Mouse (Mus musculus): Measurements from ENCODE around the gene Agbl4.

The Agbl4 gene

DNA sequence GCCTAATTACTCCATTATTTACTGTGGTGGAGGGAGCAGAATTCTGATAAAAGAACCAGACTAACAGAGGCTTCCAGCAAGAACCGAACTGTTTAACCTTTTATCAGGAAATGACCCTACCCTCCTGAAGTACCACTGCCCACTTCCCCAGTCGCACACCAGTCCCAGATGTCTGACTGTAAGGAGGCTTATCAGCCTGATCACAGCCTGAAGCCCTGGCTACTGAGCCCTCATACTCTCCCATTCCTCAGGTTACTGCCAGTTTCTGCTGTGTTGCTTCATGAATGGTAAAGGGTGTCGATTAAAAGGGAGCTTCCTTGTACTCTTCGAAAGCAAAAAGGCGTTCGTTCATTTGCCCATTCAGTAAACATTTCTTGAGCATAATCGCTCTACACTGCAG lies 1186.8 kb downstream of the Agbl4 start:
- no peak for DNase-seq (ENCODE audit: low spot score)

DNA sequence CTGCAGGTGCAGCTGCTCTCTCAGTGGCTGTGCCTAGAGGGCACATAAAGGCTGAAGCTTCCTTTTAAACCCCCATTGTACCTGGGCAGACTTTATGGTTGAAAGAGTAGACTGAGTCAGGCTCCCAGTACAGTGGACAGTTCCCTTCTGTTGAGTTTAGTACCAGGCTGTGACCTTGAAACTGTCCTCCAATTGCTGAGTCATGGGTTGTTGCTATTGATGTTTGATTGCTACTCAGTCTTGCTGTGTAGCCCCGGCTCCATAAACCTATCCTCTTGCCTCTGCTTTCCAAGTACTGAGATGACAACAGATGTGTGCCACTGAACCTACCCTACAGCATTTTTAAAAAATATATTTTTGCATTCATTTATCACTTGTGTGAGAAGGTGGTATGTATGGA lies 1190.8 kb downstream of the Agbl4 start:
- DNase-seq (ENCODE audit: low spot score), result no peak

GRCm38 (mm10) chr4:111589467-111590170 lies 1192.2 kb downstream of the Agbl4 start:
- DNase-seq (ENCODE audit: low spot score), result no peak

GRCm38 (mm10) chr4:111594655-111595295 lies 1197.3 kb downstream of the Agbl4 start:
- DNase-seq (ENCODE audit: low spot score), result no peak

GRCm38 (mm10) chr4:111597249-111597661 lies 1199.8 kb downstream of the Agbl4 start:
- DNase-seq (ENCODE audit: low spot score), result peak; percentile 31

- no peak for DNase-seq (ENCODE audit: low spot score)
Measured at GRCm38 (mm10) chr4:111597986-111598385, 1200.5 kb downstream of the Agbl4 start.

DNA sequence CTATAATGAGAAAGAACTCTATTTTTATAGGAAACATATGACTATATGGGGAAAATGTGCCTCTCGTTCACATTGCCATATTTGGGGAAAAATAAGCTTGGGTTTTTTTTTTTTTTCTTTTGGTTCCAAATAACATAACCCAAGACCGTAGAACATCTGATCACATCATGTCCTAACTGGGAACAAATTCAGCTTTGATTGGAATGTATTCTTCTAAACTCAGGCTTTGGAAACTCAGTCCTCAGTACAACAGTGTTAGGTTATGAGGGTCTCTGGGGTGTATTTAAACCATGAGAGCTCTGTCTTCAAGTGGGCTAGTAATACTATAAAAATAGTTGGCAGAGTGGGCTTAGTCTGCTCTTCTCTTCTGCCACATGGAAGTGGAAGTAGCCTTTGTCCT lies 1205.7 kb downstream of the Agbl4 start:
- DNase-seq (ENCODE audit: low spot score), result no peak

DNA sequence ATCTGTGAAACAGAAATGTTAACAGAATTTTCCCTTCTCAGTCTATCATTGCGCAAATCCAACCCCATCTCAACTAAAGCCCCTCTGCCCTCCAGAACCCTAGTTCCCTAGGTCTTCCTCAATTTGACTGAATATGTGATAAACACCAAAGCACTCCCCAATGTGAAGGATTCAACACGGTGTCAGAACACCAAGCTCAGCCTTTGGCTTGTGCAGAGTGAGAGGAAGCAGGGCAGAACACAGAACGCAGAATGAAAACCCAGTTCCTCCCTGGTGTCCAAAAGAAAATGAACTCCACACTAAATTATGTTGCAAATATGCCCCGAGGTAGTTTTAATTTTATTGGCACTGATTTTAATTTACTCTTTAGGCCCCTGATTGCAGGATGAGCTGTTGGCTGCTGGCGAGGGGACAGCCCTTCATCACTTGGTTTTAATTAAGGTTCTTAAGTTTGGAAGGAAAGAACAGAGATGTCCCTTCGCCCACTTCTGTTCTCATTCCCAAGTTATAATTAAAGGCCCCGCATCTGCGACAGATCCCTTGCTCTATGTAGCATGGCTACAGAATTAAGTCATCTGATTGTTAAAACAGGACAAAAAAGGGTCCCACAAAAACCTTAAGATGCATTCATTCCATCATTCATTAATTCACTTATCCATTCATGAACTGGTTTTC lies 1210.5 kb downstream of the Agbl4 start:
- no peak for DNase-seq (ENCODE audit: low spot score)

DNA sequence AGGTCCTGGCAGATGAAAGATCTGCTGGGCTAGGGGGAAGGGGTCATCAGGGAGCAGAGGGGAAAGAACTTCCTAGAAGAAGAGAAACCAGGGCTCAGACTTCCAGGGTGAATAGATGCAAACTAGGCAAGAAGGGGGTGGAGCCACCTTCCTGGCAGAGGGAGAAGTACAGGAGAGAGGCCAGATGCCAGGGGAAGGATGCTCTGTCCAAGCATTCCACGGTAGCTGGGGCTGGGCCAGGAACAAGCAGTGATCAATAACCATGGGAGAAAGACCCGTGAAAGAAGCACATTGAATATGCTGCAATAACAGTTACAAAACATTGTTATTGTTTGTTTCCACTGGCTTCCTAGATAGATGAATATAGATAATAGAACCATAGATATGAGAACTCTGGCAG lies 1224.4 kb downstream of the Agbl4 start:
- DNase-seq (ENCODE audit: low spot score), result no peak

DNA sequence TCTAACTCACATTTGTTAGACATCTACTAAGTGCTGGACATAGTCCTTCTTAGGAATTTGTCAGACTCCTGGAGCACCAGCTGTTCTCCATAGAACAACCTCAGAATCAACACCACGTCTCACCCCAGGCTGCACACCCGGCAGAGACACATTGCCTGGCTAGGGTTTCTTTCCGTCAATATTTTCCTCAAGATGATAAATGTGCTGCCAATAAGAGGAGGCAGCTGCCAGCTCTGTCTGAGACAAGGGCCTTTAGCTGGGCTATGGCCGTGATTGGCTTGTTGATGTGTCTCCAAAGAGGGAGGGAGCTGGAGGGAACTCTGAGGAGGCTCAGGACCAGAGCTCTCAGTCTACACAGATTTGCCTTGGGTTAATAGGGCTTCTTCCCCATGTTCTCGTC lies 1227.5 kb downstream of the Agbl4 start:
- DNase-seq (ENCODE audit: low spot score), result no peak

- DNase-seq (ENCODE audit: low spot score), result peak; percentile 66
Measured at GRCm38 (mm10) chr4:111626118-111626830, 1228.8 kb downstream of the Agbl4 start.

DNA sequence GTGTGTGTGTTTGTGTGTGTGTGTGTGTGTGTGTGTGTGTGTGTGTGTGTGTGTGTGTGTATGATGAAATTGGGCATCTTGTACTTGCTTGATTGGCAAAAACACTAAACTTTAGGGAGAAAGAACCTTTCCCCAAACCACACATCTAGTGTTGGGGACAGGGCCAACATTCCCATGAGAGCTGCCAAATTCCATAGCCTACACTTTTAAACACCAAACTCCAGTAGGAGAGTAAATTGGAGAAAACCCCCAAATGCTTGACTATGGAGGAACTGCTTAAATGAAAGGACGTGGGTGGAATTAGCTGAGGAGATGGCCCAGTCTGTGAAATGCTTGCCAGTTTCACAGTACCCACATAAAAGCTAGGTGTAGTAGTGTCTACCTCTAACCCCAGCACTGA lies 1235.2 kb downstream of the Agbl4 start:
- no peak for DNase-seq (ENCODE audit: low spot score)

GRCm38 (mm10) chr4:111635538-111636124 lies 1238.2 kb downstream of the Agbl4 start:
- no peak for DNase-seq (ENCODE audit: low spot score)

- no peak for DNase-seq (ENCODE audit: low spot score)
Measured at GRCm38 (mm10) chr4:111638948-111639708, 1241.7 kb downstream of the Agbl4 start.

DNA sequence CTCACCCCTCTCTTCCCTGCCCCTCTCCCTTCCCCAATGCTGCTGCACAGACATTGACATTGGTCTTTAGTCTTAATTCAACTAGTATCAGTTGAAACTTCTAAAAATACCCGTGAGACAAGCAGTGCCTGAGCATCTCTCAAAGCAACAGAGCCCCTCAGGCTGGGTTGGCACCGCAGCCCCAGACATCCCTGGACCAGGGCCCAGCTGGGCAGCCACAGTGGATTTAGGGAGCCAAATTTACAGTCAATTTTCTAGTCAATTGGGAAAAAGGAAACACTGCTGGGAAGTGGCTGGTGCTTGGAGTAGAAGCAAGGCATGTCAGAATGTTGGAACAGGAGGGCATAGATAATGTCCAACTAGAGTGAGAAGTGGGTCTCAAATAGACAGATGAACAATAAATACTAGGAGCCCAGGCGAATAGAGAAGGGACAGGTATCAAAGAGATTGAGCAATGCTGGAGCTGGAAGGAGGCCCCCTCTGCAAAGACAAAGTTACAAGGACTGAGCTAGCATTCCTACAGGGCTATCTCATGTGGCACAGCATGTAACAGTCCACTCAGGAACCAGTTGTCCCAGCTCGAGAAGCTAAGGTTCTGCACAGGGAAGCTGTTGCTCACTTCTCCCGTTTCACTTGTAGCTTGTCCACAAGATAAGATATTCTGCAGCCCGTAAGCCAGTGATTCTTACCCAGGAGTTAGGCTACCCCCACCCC lies 1247.8 kb downstream of the Agbl4 start:
- DNase-seq (ENCODE audit: low spot score), result no peak

DNA sequence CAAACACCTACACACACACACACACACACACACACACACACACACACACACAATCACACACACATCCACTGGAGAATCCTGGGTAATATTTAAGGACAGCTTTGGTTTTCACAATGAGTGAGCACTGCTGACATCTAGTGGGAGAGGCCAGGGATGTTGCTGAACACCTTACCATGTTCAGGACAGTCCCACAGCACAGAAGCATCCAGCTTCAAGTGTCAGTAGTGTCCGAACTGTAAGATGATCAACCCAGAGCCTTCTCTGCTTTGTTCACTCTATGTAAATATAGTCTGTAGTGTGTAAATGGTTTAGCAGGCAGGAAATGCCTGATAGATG lies 1248.3 kb downstream of the Agbl4 start:
- DNase-seq (ENCODE audit: low spot score), result no peak

DNA sequence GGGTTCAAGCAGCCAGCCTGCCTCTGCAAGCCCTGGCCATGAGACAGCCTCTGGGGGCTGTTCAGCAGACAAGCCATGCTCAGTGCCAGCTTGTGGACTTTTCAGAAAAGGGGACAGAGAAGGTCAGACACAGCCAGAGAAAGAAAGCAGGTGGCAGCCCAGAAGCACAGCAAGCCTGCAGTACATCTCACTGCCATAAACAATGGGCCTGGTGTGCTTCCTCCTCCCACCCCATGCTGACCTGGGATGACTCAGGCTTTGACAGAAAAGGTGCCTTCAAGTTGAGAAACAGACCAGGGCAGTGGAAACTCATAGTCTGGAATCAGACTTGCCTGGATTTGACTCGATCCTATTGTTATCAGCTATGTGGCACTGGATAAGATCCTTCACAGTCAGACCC lies 1256.0 kb downstream of the Agbl4 start:
- DNase-seq (ENCODE audit: low spot score), result no peak

GRCm38 (mm10) chr4:111663730-111664129 lies 1266.3 kb downstream of the Agbl4 start:
- DNase-seq (ENCODE audit: low spot score), result no peak

GRCm38 (mm10) chr4:111664146-111664545 lies 1266.7 kb downstream of the Agbl4 start:
- DNase-seq (ENCODE audit: low spot score), result peak; percentile 11

GRCm38 (mm10) chr4:111666713-111667112 lies 1269.3 kb downstream of the Agbl4 start:
- no peak for DNase-seq (ENCODE audit: low spot score)

DNA sequence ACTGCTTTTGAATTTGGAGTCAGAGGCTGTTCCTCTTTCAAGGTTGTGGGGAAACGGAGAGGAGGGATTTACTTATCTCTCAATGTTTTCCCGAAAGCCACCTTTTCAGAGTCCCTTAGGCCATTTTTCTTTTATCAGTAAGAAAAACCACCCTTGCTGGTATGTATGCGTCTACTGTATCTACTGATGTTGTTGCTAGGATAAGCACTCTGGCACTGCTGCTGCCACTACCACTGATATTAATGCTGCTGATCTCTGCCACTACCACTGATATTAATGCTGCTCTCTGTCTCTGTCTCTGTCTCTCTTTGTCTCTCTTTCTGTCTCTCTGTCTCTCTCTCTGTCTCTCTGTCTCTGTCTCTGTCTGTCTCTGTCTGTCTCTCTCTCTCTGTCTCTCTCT lies 1271.9 kb downstream of the Agbl4 start:
- no peak for DNase-seq (ENCODE audit: low spot score)

Measured in ovary, postnatal 36 days (tissue).